34 mouse cellular contexts compared by ENCODE assay signal in genomic region chr11:96046793-96047192, GRCm38 (mm10). TPM values are rescaled to one million over a fixed set of nuclear protein-coding genes. Genes with fewer than 3 reads are reported as not detected.
A peak's percentile ranks its signal among the peaks of the same experiment; 100 is the strongest.
DNase-seq lines count a peak whose midpoint lies in the region; ATAC-seq and TF ChIP-seq lines count a peak whose summit lies in the region.
"Had no signal": no experiment of that assay in that cellular context is flagged by ENCODE, and none has a peak within 500 bp of the region (broad histone marks: within the 10 kb centered on the region; RNA-seq: fewer than 3 reads in every experiment).

No protein-coding gene starts in this region.

- no peaks in the 10 kb centered on the region for H3K9me3 ChIP-seq in embryonic facial prominence, embryonic 13.5 days
- no peaks in the 10 kb centered on the region for H3K9me3 ChIP-seq in embryonic facial prominence, embryonic 10.5 days
- H3K9me3 ChIP-seq in embryonic facial prominence, embryonic 15.5 days (replicated peaks), result no peaks in the 10 kb centered on the region
- no peaks in the 10 kb centered on the region for H3K9me3 ChIP-seq in liver, embryonic 16.5 days (replicated peaks; ENCODE audit: control insufficient read depth, low read length)
- H3K9me3 ChIP-seq in midbrain, embryonic 15.5 days, result no peaks in the 10 kb centered on the region
- H3K9me3 ChIP-seq: forebrain, embryonic 13.5 days; heart, embryonic 15.5 days; hindbrain, embryonic 12.5 days; neural tube, embryonic 12.5 days had no signal

- WGBS in embryonic facial prominence, embryonic 13.5 days, result 86% methylated on average over 2 of the region's 2 CpGs
- WGBS in embryonic facial prominence, embryonic 10.5 days, result 82% methylated on average over 2 of the region's 2 CpGs
- WGBS in liver, adult 2 months, result 28% methylated on average over 2 of the region's 2 CpGs
- WGBS in embryonic facial prominence, embryonic 15.5 days, result 76% methylated on average over 2 of the region's 2 CpGs
- WGBS in liver, embryonic 16.5 days (ENCODE audit: insufficient replicate concordance), result 51% methylated on average over 2 of the region's 2 CpGs
- WGBS in midbrain, embryonic 15.5 days, result 81% methylated on average over 2 of the region's 2 CpGs

- H3K4me2 ChIP-seq in embryonic facial prominence, embryonic 13.5 days, result no peak overlapping the region
- H3K4me2 ChIP-seq in embryonic facial prominence, embryonic 15.5 days (replicated peaks), result no peak overlapping the region
- no peak overlapping the region for H3K4me2 ChIP-seq in liver, embryonic 16.5 days (ENCODE audit: low read depth, low read length)
- no peak overlapping the region for H3K4me2 ChIP-seq in midbrain, embryonic 15.5 days
- H3K4me2 ChIP-seq: forebrain, embryonic 13.5 days; heart, embryonic 15.5 days; hindbrain, embryonic 12.5 days; midbrain, embryonic 11.5 days; neural tube, embryonic 12.5 days had no signal

- no peak for TF ChIP-seq POLR2A in liver, adult 2 months (IDR thresholded peaks at IDR 0.05; ENCODE audit: extremely low read depth, insufficient read depth, low read length)

- H3K27me3 ChIP-seq in embryonic facial prominence, embryonic 13.5 days, result no peaks in the 10 kb centered on the region
- no peaks in the 10 kb centered on the region for H3K27me3 ChIP-seq in embryonic facial prominence, embryonic 10.5 days (replicated peaks; ENCODE audit: low read depth, poor library complexity, severe bottlenecking)
- H3K27me3 ChIP-seq in liver, adult 2 months (ENCODE audit: control insufficient read depth, insufficient read depth, low read length), result no peaks in the 10 kb centered on the region
- no peaks in the 10 kb centered on the region for H3K27me3 ChIP-seq in embryonic facial prominence, embryonic 15.5 days
- no peaks in the 10 kb centered on the region for H3K27me3 ChIP-seq in liver, embryonic 16.5 days (ENCODE audit: control insufficient read depth, insufficient read depth, low read depth, low read length)
- H3K27me3 ChIP-seq in midbrain, embryonic 15.5 days (replicated peaks), result no peaks in the 10 kb centered on the region
- H3K27me3 ChIP-seq: forebrain, embryonic 13.5 days; heart, embryonic 15.5 days; hindbrain, embryonic 12.5 days; neural tube, embryonic 12.5 days had no signal

- H3K79me2 ChIP-seq in liver, adult 2 months (ENCODE audit: control insufficient read depth, insufficient read depth, low read length), result no peaks in the 10 kb centered on the region

- DNase-seq in embryonic facial prominence, embryonic 10.5 days (ENCODE audit: low spot score), result no peak
- peak; percentile 28 for DNase-seq in liver, adult 2 months (ENCODE audit: extremely low read depth, low read depth, low spot score)
- DNase-seq in liver, result no peak
- DNase-seq in ovary, postnatal 36 days (ENCODE audit: low spot score), result no peak
- DNase-seq: adrenal gland, postnatal 25 days; cerebellum, adult 2 months; cerebellum, postnatal 36 days; embryo, embryonic 11 days; gastrocnemius, postnatal 10 days; heart, postnatal 36 days; kidney, adult 11 months; left cerebral cortex, postnatal 4 days; lung, postnatal 36 days had no signal

- no peak overlapping the region for H3K4me3 ChIP-seq in embryonic facial prominence, embryonic 13.5 days
- H3K4me3 ChIP-seq in embryonic facial prominence, embryonic 10.5 days, result no peak overlapping the region
- H3K4me3 ChIP-seq in liver, adult 2 months (ENCODE audit: insufficient read depth, low read depth, low read length), result no peak overlapping the region
- H3K4me3 ChIP-seq in embryonic facial prominence, embryonic 15.5 days (replicated peaks), result no peak overlapping the region
- H3K4me3 ChIP-seq in liver, embryonic 16.5 days (ENCODE audit: low read depth, low read length), result no peak overlapping the region
- H3K4me3 ChIP-seq in midbrain, embryonic 15.5 days, result no peak overlapping the region
- H3K4me3 ChIP-seq: forebrain, embryonic 13.5 days; heart, embryonic 15.5 days; hindbrain, embryonic 12.5 days; myocyte; neural tube, embryonic 12.5 days had no signal

- H3K27ac ChIP-seq in embryonic facial prominence, embryonic 13.5 days, result peak overlapping the region; percentile 44; the same call in 1 of the 2 replicates
- H3K27ac ChIP-seq in embryonic facial prominence, embryonic 10.5 days (replicated peaks), result no peak overlapping the region
- H3K27ac ChIP-seq in liver, adult 2 months (replicated peaks; ENCODE audit: insufficient read depth, low read depth, low read length), result no peak overlapping the region
- peak overlapping the region; percentile 22; the same call in 1 of the 2 replicates for H3K27ac ChIP-seq in embryonic facial prominence, embryonic 15.5 days (replicated peaks)
- 0 out of 2 replicates have a peak overlapping the region, but pooled peaks have one; percentile 8 for H3K27ac ChIP-seq in liver, embryonic 16.5 days (ENCODE audit: low read length)
- no peak overlapping the region for H3K27ac ChIP-seq in midbrain, embryonic 15.5 days
- H3K27ac ChIP-seq: forebrain, embryonic 13.5 days; heart, embryonic 15.5 days; hindbrain, embryonic 12.5 days; hindbrain, postnatal 0 days; liver, embryonic 14.5 days; neural tube, embryonic 12.5 days had no signal

- peaks cover 62% of the 10 kb centered on the region for H3K36me3 ChIP-seq in embryonic facial prominence, embryonic 13.5 days
- H3K36me3 ChIP-seq in embryonic facial prominence, embryonic 10.5 days (replicated peaks), result peaks cover 92% of the 10 kb centered on the region
- H3K36me3 ChIP-seq in liver, adult 2 months (ENCODE audit: control insufficient read depth, insufficient read depth, low read length), result peaks cover 60% of the 10 kb centered on the region
- peaks cover 70% of the 10 kb centered on the region for H3K36me3 ChIP-seq in embryonic facial prominence, embryonic 15.5 days
- H3K36me3 ChIP-seq in liver, embryonic 16.5 days (ENCODE audit: control insufficient read depth, insufficient read depth), result peaks cover 47% of the 10 kb centered on the region
- peaks cover 47% of the 10 kb centered on the region for H3K36me3 ChIP-seq in midbrain, embryonic 15.5 days (replicated peaks)

- H3K9ac ChIP-seq in embryonic facial prominence, embryonic 13.5 days, result no peak overlapping the region
- no peak overlapping the region for H3K9ac ChIP-seq in liver, adult 2 months (ENCODE audit: low read depth, low read length)
- no peak overlapping the region for H3K9ac ChIP-seq in embryonic facial prominence, embryonic 15.5 days
- H3K9ac ChIP-seq in liver, embryonic 16.5 days (ENCODE audit: low read depth, low read length), result no peak overlapping the region
- no peak overlapping the region for H3K9ac ChIP-seq in midbrain, embryonic 15.5 days
- H3K9ac ChIP-seq: forebrain, embryonic 13.5 days; heart, embryonic 15.5 days; hindbrain, embryonic 12.5 days; liver, embryonic 14.5 days; neural tube, embryonic 12.5 days had no signal

- TF ChIP-seq CTCF in liver, adult 2 months (IDR thresholded peaks at IDR 0.05; ENCODE audit: low read depth, low read length), result no peak

- no peak for ATAC-seq in embryonic facial prominence, embryonic 13.5 days (ENCODE audit: insufficient number of reproducible peaks, insufficient read depth, low FRiP score, low TSS enrichment, low read depth)
- no peak for ATAC-seq in embryonic facial prominence, embryonic 15.5 days (ENCODE audit: insufficient number of reproducible peaks, low FRiP score, low TSS enrichment, low read depth)
- peak; percentile 41; the same call in 1 of the 2 replicates for ATAC-seq in liver, embryonic 16.5 days (ENCODE audit: low read depth)
- no peak for ATAC-seq in midbrain, embryonic 15.5 days (replicated peaks)
- ATAC-seq: forebrain, embryonic 13.5 days; hindbrain, postnatal 0 days had no signal

- H3K4me1 ChIP-seq in embryonic facial prominence, embryonic 13.5 days, result no peaks in the 10 kb centered on the region
- no peaks in the 10 kb centered on the region for H3K4me1 ChIP-seq in embryonic facial prominence, embryonic 10.5 days
- H3K4me1 ChIP-seq in liver, adult 2 months (ENCODE audit: control insufficient read depth, insufficient read depth, low read length), result no peaks in the 10 kb centered on the region; the same call in 1 of the 2 replicates
- no peaks in the 10 kb centered on the region for H3K4me1 ChIP-seq in embryonic facial prominence, embryonic 15.5 days
- no peaks in the 10 kb centered on the region; the same call in 1 of the 2 replicates for H3K4me1 ChIP-seq in liver, embryonic 16.5 days (ENCODE audit: control insufficient read depth, low read depth, low read length)
- H3K4me1 ChIP-seq in midbrain, embryonic 15.5 days, result no peaks in the 10 kb centered on the region
- H3K4me1 ChIP-seq: forebrain, embryonic 13.5 days; heart, embryonic 15.5 days; hindbrain, embryonic 12.5 days; neural tube, embryonic 12.5 days had no signal

RNA-seq across cellular contexts. Expression of gene Snf8, which starts 12.1 kb away (rescaled TPM):
- polyA plus RNA-seq in embryonic facial prominence, embryonic 13.5 days (2015; fragmentation: Nextera tagmentation; extraction: Ambion mirVana), result 95.5 and 107 TPM in 2 replicates
- 106 and 107 TPM in 2 replicates for polyA plus RNA-seq in embryonic facial prominence, embryonic 10.5 days (2016; fragmentation: Nextera tagmentation; extraction: Ambion mirVana)
- 25.4 and 27.7 TPM in 2 replicates for total RNA-seq in liver, adult 2 months (2014; rRNA removed)
- 19.1 and 26.2 TPM in 2 replicates for polyA plus RNA-seq in liver, adult 2 months (2012; rRNA removed)
- 100 and 103 TPM in 2 replicates for polyA plus RNA-seq in embryonic facial prominence, embryonic 15.5 days (2015; fragmentation: Nextera tagmentation; extraction: Ambion mirVana)
- 47.5 and 54.4 TPM in 2 replicates for polyA plus RNA-seq in liver, embryonic 16.5 days (2015; fragmentation: Nextera tagmentation; extraction: Ambion mirVana)
- 137 TPM in 2 replicates for polyA plus RNA-seq in midbrain, embryonic 15.5 days (2015; fragmentation: Nextera tagmentation; extraction: Ambion mirVana)

RNA-seq across cellular contexts. Expression of gene Ube2z, which starts 18.4 kb away (rescaled TPM):
- 39.8 and 43.2 TPM in 2 replicates for polyA plus RNA-seq in embryonic facial prominence, embryonic 13.5 days (2015; fragmentation: Nextera tagmentation; extraction: Ambion mirVana)
- polyA plus RNA-seq in embryonic facial prominence, embryonic 10.5 days (2016; fragmentation: Nextera tagmentation; extraction: Ambion mirVana), result 34.3 and 35.2 TPM in 2 replicates
- total RNA-seq in liver, adult 2 months (2014; rRNA removed), result 18.6 and 23.3 TPM in 2 replicates
- polyA plus RNA-seq in liver, adult 2 months (2012; rRNA removed), result 21.3 and 22.8 TPM in 2 replicates
- polyA plus RNA-seq in embryonic facial prominence, embryonic 15.5 days (2015; fragmentation: Nextera tagmentation; extraction: Ambion mirVana), result 46.3 and 47.1 TPM in 2 replicates
- 13.2 TPM in 2 replicates for polyA plus RNA-seq in liver, embryonic 16.5 days (2015; fragmentation: Nextera tagmentation; extraction: Ambion mirVana)
- 41.4 and 44.0 TPM in 2 replicates for polyA plus RNA-seq in midbrain, embryonic 15.5 days (2015; fragmentation: Nextera tagmentation; extraction: Ambion mirVana)

RNA-seq across cellular contexts. Expression of gene Gip, which starts 22.4 kb away (rescaled TPM):
- not detected in 2 replicates for polyA plus RNA-seq in embryonic facial prominence, embryonic 13.5 days (2015; fragmentation: Nextera tagmentation; extraction: Ambion mirVana)
- not detected in 2 replicates for polyA plus RNA-seq in embryonic facial prominence, embryonic 10.5 days (2016; fragmentation: Nextera tagmentation; extraction: Ambion mirVana)
- total RNA-seq in liver, adult 2 months (2014; rRNA removed), result not detected in 2 replicates
- not detected in 2 replicates for polyA plus RNA-seq in liver, adult 2 months (2012; rRNA removed)
- not detected in 2 replicates for polyA plus RNA-seq in embryonic facial prominence, embryonic 15.5 days (2015; fragmentation: Nextera tagmentation; extraction: Ambion mirVana)
- polyA plus RNA-seq in liver, embryonic 16.5 days (2015; fragmentation: Nextera tagmentation; extraction: Ambion mirVana), result 0.25 TPM in 1 of 2 replicates, not detected in the other
- polyA plus RNA-seq in midbrain, embryonic 15.5 days (2015; fragmentation: Nextera tagmentation; extraction: Ambion mirVana), result not detected in 2 replicates
- total RNA-seq: adrenal gland, postnatal 25 days; gastrocnemius, postnatal 10 days; granulocyte monocyte progenitor cell, adult 5-6 weeks; heart, postnatal 36 days; hindbrain, postnatal 0 days; layer of hippocampus, adult 8-10 months; layer of hippocampus, postnatal 25 days; left cerebral cortex, postnatal 4 days; megakaryocyte, adult 5-6 weeks; midbrain, postnatal 0 days had no signal
- polyA plus RNA-seq: C2C12; cerebellum, adult 2 months; embryonic facial prominence, embryonic 14.5 days; forebrain, embryonic 13.5 days; heart, embryonic 15.5 days; hindbrain, embryonic 12.5 days; hindbrain, postnatal 0 days; kidney, embryonic 16.5 days; liver, embryonic 14.5 days; lung, embryonic 16.5 days; midbrain, embryonic 11.5 days; midbrain, postnatal 0 days; myocyte; neural tube, embryonic 12.5 days had no signal

RNA-seq across cellular contexts. Expression of gene Atp5g1, which starts 28.7 kb away (rescaled TPM):
- polyA plus RNA-seq in embryonic facial prominence, embryonic 13.5 days (2015; fragmentation: Nextera tagmentation; extraction: Ambion mirVana), result 513 and 576 TPM in 2 replicates
- polyA plus RNA-seq in embryonic facial prominence, embryonic 10.5 days (2016; fragmentation: Nextera tagmentation; extraction: Ambion mirVana), result 596 and 634 TPM in 2 replicates
- total RNA-seq in liver, adult 2 months (2014; rRNA removed), result 479 and 657 TPM in 2 replicates
- 1,258 and 1,301 TPM in 2 replicates for polyA plus RNA-seq in liver, adult 2 months (2012; rRNA removed)
- 530 and 547 TPM in 2 replicates for polyA plus RNA-seq in embryonic facial prominence, embryonic 15.5 days (2015; fragmentation: Nextera tagmentation; extraction: Ambion mirVana)
- polyA plus RNA-seq in liver, embryonic 16.5 days (2015; fragmentation: Nextera tagmentation; extraction: Ambion mirVana), result 471 and 479 TPM in 2 replicates
- polyA plus RNA-seq in midbrain, embryonic 15.5 days (2015; fragmentation: Nextera tagmentation; extraction: Ambion mirVana), result 546 and 607 TPM in 2 replicates

RNA-seq across cellular contexts. Expression of gene Igf2bp1, which starts 41.1 kb away (rescaled TPM):
- 52.6 and 65.4 TPM in 2 replicates for polyA plus RNA-seq in embryonic facial prominence, embryonic 13.5 days (2015; fragmentation: Nextera tagmentation; extraction: Ambion mirVana)
- polyA plus RNA-seq in embryonic facial prominence, embryonic 10.5 days (2016; fragmentation: Nextera tagmentation; extraction: Ambion mirVana), result 173 and 197 TPM in 2 replicates
- not detected in 2 replicates for total RNA-seq in liver, adult 2 months (2014; rRNA removed)
- not detected in 2 replicates for polyA plus RNA-seq in liver, adult 2 months (2012; rRNA removed)
- 33.0 and 38.6 TPM in 2 replicates for polyA plus RNA-seq in embryonic facial prominence, embryonic 15.5 days (2015; fragmentation: Nextera tagmentation; extraction: Ambion mirVana)
- polyA plus RNA-seq in liver, embryonic 16.5 days (2015; fragmentation: Nextera tagmentation; extraction: Ambion mirVana), result 10.4 and 10.8 TPM in 2 replicates
- polyA plus RNA-seq in midbrain, embryonic 15.5 days (2015; fragmentation: Nextera tagmentation; extraction: Ambion mirVana), result 14.6 and 15.7 TPM in 2 replicates
- total RNA-seq: layer of hippocampus, adult 8-10 months; megakaryocyte, adult 5-6 weeks had no signal
- polyA plus RNA-seq: cerebellum, adult 2 months had no signal

Comparison
In these comparisons a context has a peak if more than half of its experiments do, and no peak if none do; other contexts are left out.
1. H3K27ac ChIP-seq: peak in embryonic facial prominence, embryonic 13.5 days (single experiment), embryonic facial prominence, embryonic 15.5 days (single experiment) and liver, embryonic 16.5 days (single experiment); none in embryonic facial prominence, embryonic 10.5 days (single experiment), liver, adult 2 months (single experiment) and midbrain, embryonic 15.5 days (single experiment).